Mouse (Mus musculus): Measurements from ENCODE around the gene Fam198b.
"Not testable (repeated sequence)": the region's sequence is repeated elsewhere in the genome, so short reads cannot be mapped to it uniquely, and the experiment has no call there.

Fam198b gene

DNA sequence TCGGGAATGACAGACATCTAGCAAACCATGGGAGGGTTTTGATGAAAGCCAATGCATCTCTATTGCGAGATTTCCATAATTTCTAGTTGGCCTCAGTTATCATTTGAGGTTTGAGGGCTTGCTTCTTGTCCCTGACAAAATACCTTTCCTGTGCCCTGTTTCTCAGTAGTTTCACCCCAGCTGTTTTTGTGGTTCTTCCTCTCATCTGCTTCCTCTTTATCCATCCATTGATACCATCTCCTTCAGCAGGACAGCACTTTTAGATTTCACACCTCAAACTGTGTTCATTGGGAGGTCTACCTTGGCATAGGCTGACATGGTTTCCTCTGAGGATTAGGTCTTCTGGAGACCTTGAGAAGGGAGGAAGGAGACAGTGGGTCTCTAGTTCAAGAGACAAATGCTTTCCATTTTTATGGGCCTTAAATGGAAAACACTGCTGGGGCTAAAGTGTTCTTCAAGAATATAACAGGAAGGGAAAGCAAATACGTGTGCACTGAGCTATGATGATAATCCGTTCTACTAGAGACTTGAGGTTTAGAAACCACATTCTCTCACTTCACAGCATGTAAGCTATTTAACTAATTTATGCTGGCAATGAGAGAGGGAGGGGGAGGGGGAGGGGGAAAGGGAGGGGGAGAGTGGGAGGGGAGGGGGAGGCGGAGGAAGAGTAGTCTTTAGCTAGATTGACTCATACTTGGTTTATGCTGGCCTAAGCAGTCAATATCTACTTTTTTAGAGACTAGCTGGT lies 41.8 kb downstream of the Fam198b start:
- no peak for DNase-seq (ENCODE audit: low read depth, low spot score)

GRCm38 (mm10) chr3:79927050-79927449 lies 42.7 kb downstream of the Fam198b start:
- no peak for DNase-seq (ENCODE audit: low read depth, low spot score)

- no peak for DNase-seq (ENCODE audit: low read depth, low spot score)
Observed at GRCm38 (mm10) chr3:79928409-79928808, 44.1 kb downstream of the Fam198b start.

DNA sequence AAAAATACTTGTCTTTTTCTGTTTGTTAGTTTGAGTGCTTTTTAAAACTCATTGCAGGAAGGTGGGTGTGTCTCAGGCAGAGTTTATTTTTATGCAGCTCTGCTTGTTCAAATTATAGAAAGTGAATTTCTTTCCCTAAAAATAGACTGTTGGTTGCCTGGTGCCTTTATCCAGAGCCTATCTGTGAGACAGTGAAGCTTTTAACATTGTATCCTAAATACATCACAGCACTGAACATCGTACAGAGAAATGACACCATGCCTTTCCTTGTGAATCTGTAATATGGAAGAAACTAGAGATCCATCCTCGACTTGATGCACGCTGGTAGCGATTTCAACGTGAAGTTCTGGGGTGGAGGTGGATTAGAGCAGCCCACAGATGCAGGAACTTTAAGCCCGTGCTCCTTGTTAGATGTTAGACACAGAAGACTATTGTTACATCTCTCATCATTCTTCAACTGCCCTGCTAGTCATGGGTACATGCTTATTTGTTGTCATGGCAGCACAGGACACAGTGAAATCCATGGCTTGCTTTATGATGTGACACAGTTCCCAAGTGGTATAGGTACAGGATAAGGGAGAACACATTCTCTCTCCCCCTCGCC lies 45.9 kb downstream of the Fam198b start:
- no peak for DNase-seq (ENCODE audit: low read depth, low spot score)

GRCm38 (mm10) chr3:79936213-79936612 lies 51.9 kb downstream of the Fam198b start:
- DNase-seq (ENCODE audit: low read depth, low spot score): no peak

- no peak for DNase-seq (ENCODE audit: low read depth, low spot score)
Observed at GRCm38 (mm10) chr3:79936730-79937447, 52.6 kb downstream of the Fam198b start.

- DNase-seq (ENCODE audit: low read depth, low spot score): no peak
Observed at GRCm38 (mm10) chr3:79947736-79948135, 63.4 kb downstream of the Fam198b start.

- no peak for DNase-seq (ENCODE audit: low read depth, low spot score)
Observed at GRCm38 (mm10) chr3:79948151-79948550, 63.8 kb downstream of the Fam198b start.

DNA sequence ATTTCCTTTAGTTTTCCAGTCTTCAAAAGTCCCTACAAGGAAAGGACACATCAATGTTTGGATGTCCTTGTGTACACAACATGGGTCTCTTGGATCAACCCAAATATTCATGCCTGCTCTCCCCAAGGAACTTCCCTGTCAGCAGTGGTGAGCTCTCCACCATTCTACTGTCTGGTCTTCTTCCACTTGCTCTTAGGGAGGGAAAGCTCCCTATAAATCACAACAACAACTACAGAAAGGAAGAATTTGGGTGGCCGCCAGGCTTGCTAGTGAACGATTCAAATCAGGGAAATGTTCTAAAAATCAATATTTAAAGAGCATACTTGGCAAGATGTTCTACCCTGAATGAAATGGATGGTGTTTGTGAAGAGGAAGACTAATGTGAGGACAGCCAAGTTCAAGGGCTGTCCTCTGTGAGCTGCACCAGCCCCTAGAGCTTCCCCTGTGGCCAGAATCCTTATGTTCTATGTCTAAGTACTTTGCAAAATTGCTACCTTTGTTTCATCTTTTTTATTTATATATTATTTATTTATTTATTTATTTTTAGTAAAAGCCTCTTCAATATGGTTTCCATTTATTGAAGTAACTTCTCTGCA lies 68.9 kb downstream of the Fam198b start:
- no peak for DNase-seq (ENCODE audit: low read depth, low spot score)

GRCm38 (mm10) chr3:79955262-79955661 lies 70.9 kb downstream of the Fam198b start:
- DNase-seq (ENCODE audit: low read depth, low spot score): no peak

DNA sequence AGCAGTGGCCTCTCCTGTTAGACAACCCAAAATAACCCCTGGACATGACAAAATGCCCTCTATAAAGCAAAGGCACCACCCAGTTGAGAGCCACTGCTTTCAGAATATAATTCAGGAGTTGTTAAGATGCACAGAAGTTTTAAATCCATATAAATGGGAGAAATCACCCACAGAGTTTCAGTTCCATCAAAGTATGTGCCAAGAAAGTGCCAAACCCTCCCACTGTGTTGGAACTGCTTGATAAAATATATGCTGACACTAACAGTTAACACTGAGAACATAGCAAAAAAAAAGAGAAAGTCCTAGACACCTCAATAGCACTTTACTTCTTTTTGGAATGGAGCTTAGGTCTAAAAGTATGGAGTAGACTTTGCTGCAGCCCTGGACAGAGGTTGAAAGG lies 72.5 kb downstream of the Fam198b start:
- no peak for DNase-seq (ENCODE audit: low read depth, low spot score)

DNA sequence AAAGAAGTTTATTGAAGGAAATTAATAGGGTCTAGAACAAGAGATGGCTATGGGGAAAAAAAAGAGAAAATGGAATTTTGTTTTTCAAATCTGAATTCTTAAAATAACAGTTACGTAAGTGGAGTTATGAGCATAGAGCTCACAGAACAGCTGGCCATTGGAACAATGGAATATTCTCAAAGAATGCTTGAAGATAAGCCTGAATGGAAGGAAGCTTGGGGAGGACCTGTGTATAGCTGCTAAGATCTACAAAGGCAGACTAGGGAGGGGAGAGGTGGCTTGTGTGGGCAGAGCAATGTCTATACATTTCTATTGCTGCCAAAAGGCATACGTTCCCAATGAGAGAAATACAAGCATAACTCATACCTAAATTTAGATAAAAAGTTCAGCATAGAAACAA lies 73.4 kb downstream of the Fam198b start:
- no peak for DNase-seq (ENCODE audit: low read depth, low spot score)

DNA sequence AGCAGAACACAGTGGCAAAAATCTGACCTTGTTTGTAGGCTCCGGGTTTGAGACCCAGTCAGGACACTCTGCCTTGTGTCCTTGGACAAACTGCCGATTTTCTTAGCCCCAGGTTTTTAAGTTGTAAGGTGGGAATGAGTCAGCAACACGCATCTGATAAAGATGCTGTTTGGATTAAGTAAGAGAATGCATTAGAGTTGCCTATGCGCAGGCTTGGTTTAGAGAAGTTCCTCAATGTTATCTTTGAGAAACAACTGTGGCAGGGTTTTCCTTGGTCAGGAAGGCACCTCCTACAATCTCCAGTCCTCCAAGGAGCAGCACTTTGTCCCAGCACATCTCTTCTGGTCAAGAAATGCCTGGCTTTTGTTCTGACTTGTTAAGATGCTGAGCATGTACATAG lies 82.4 kb downstream of the Fam198b start:
- no peak for DNase-seq (ENCODE audit: low read depth, low spot score)

DNA sequence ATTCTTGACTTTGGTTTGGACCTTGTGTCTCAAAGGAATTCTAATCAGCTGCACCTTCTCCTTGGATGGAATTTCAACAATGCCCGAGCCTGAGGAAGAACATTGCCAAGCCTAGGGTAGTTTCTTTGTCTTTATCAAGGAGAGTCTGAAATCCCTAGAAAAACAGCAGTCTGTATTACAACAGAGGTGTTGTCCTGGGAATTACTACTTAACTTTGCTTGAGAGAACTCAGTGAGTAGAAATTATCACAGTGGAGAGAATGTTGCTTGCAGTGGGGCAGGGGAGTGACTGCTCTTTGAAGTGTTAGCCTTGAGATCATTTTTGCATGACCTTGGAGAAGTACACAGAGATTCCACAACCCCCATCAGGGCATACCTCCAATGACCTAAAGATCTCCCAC lies 83.0 kb downstream of the Fam198b start:
- no peak for DNase-seq (ENCODE audit: low read depth, low spot score)

DNA sequence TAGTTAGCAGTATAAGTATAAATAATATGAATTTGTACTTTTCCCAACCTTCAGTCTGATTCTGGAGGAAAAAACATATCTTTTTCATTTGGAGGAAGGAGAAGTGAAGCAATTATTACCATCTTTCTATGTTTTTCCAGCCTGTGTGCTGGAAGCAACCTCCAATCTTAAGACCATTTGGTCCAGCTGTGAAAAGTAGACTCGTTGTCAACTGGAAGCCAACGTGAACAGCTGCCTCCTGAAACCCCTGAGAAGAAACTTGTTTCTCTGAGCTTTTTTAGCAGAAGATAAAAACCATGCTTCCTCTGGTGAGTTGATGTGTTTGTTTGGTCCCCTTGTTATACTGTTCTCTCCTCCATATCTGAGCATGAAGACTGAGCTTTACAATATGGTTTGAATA lies 84.1 kb downstream of the Fam198b start:
- DNase-seq (ENCODE audit: low read depth, low spot score): no peak

DNA sequence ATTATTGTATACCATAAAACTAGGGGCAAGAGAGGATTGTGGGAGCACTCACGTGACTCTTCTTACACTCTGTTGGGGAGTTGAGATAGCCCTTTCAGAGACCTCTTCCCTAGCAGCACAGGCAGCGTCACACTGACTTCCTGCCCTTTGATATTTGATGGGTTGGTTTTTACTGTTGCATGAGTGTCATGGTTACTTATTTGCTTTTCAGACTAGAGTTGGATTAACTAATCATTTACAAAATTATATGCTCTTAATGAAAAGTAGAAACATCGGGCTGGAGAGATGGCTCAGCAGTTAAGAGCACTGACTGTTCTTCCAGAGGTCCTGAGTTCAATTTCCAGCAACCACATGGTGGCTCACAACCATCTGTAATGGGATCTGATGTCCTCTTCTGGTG lies 85.2 kb downstream of the Fam198b start:
- DNase-seq (ENCODE audit: low read depth, low spot score): not testable (repeated sequence)

DNA sequence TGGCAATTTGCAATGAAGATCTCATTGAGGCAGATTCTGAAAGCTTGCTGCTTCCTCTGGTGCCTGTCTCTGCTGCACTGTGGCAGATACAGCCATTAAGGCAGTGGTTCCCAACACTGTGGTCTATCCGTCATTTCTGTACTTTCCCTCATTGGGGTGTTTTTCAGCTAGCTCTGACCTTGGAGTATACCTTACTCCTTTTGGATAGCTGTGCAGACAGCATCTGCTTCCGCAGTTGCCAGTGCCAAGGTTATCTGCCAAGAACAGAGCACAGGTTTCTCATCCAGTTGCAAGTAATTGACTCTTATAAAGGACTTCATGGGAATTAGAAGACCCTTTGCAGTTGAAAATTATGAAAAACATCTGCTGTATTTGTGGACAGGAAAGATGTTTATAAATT lies 85.7 kb downstream of the Fam198b start:
- no peak for DNase-seq (ENCODE audit: low read depth, low spot score)

DNA sequence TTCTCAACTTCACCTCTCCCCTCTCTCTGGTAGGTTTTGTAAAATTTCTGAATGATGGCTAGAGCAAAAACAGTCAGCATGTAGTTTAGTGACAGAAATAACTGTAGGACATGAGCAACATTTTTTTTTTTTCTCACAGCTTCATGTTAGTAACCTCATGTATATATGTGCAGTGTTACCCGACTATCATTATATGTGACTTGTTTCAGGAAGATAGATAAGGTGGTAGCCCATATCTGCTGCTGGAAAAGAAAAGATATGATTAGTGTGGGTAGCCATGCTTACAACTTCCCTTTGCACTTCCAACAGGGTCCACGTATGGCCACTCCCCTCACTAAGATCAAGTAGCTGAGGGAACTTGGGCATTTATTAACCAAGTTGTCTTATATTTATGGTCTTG lies 86.2 kb downstream of the Fam198b start:
- DNase-seq (ENCODE audit: low read depth, low spot score): no peak

- no peak for DNase-seq (ENCODE audit: low read depth, low spot score)
Observed at GRCm38 (mm10) chr3:79971542-79971941, 87.2 kb downstream of the Fam198b start.

- DNase-seq (ENCODE audit: low read depth, low spot score): no peak
Observed at GRCm38 (mm10) chr3:79976786-79977185, 92.5 kb downstream of the Fam198b start.

GRCm38 (mm10) chr3:79977656-79978450 lies 93.5 kb downstream of the Fam198b start:
- DNase-seq (ENCODE audit: low read depth, low spot score): no peak

GRCm38 (mm10) chr3:79980714-79981113 lies 96.4 kb downstream of the Fam198b start:
- DNase-seq (ENCODE audit: low read depth, low spot score): no peak

Data from WW6 (cell line).